Mouse (Mus musculus) NIH3T3 (cell line): Measurements from ENCODE around the gene Farp2.
"Not testable (repeated sequence)": the region's sequence is repeated elsewhere in the genome, so short reads cannot be mapped to it uniquely, and the experiment has no call there.

Source experiments
- DNase-seq: peaks from one replicate; pipeline ENCODE4 v3.0.0-alpha.2; 2012; ENCODE audit warnings: low read depth

The Farp2 gene

GRCm38 (mm10) chr1:93511585-93512350 is at the start of gene Farp2:
TSS of gene Farp2 (plus strand) at chr1:93512079.
- DNase-seq = peak; percentile 98

GRCm38 (mm10) chr1:93465066-93465465 is 46.8 kb upstream of the Farp2 start:
- no peak for DNase-seq

GRCm38 (mm10) chr1:93465746-93466145 is 46.1 kb upstream of the Farp2 start:
- no peak for DNase-seq

- no peak for DNase-seq
These were observed 43.3 kb upstream of the Farp2 start for GRCm38 (mm10) chr1:93468626-93469025.

- no peak for DNase-seq
These were observed 36.2 kb upstream of the Farp2 start for GRCm38 (mm10) chr1:93475694-93476093.

- DNase-seq = peak; percentile 97
These were observed 33.9 kb upstream of the Farp2 start for GRCm38 (mm10) chr1:93477758-93478585.

GRCm38 (mm10) chr1:93478586-93479475 is 33.0 kb upstream of the Farp2 start, which contains the start of gene Hdlbp:
TSS of gene Hdlbp (minus strand) at chr1:93478815.
- DNase-seq = peak; percentile 100

GRCm38 (mm10) chr1:93479476-93480083 is 32.3 kb upstream of the Farp2 start:
- peak; percentile 56 for DNase-seq

- DNase-seq = not testable (repeated sequence)
These were observed 25.6 kb upstream of the Farp2 start for GRCm38 (mm10) chr1:93486302-93486701.

- DNase-seq = no peak
These were observed 16.6 kb upstream of the Farp2 start for GRCm38 (mm10) chr1:93495312-93495711.

GRCm38 (mm10) chr1:93506944-93507676 is 4.8 kb upstream of the Farp2 start:
- DNase-seq = peak; percentile 81

GRCm38 (mm10) chr1:93508576-93508975 is 3.3 kb upstream of the Farp2 start:
- not testable (repeated sequence) for DNase-seq

- no peak for DNase-seq
These were observed 442 bp downstream of the Farp2 start for GRCm38 (mm10) chr1:93512351-93512690.

GRCm38 (mm10) chr1:93513221-93513620 is 1.3 kb downstream of the Farp2 start:
- no peak for DNase-seq

- no peak for DNase-seq
These were observed 9.6 kb downstream of the Farp2 start for GRCm38 (mm10) chr1:93521491-93521890.

- DNase-seq = peak; percentile 45
These were observed 10.4 kb downstream of the Farp2 start for GRCm38 (mm10) chr1:93522325-93522724.

- peak; percentile 72 for DNase-seq
These were observed 17.9 kb downstream of the Farp2 start for GRCm38 (mm10) chr1:93529801-93530200.

GRCm38 (mm10) chr1:93537227-93537626 is 25.3 kb downstream of the Farp2 start:
- peak; percentile 29 for DNase-seq

GRCm38 (mm10) chr1:93543196-93543595 is 31.3 kb downstream of the Farp2 start:
- DNase-seq = peak; percentile 9

GRCm38 (mm10) chr1:93547286-93547685 is 35.4 kb downstream of the Farp2 start:
- DNase-seq = no peak

GRCm38 (mm10) chr1:93551427-93551826 is 39.5 kb downstream of the Farp2 start:
- DNase-seq = no peak
